Mouse (Mus musculus): Measurements from ENCODE around the gene Kat6b. TPM values are rescaled to one million over a fixed set of nuclear protein-coding genes. Genes with fewer than 3 reads are reported as not detected.

Gene Kat6b
- polyA plus RNA-seq, 1 experiment from 2014 or later: 22.0 TPM

GRCm38 (mm10) chr14:21615853-21616252 is 134.6 kb downstream of the Kat6b start:
- whole genome bisulfite sequencing: 90% methylated on average over 2 of the region's 2 CpGs
- H3K9me3 ChIP-seq (ENCODE audit: control insufficient read depth, low read length): no peaks in the 10 kb centered on the region
- no peak for ATAC-seq (ENCODE audit: low FRiP score, low TSS enrichment)
- no peaks in the 10 kb centered on the region for H3K27me3 ChIP-seq (ENCODE audit: control insufficient read depth, insufficient read depth, low read length)
- H3K4me3 ChIP-seq (ENCODE audit: low read length): no peak overlapping the region
- peaks cover 12% of the 10 kb centered on the region for H3K4me1 ChIP-seq (ENCODE audit: control insufficient read depth, insufficient read depth, low read length)
- peaks cover 11% of the 10 kb centered on the region for H3K36me3 ChIP-seq (ENCODE audit: control insufficient read depth, insufficient read depth, low read length)
- H3K4me2 ChIP-seq (replicated peaks; ENCODE audit: low read depth, low read length): no peak overlapping the region
- H3K27ac ChIP-seq (ENCODE audit: low read depth, low read length): no peak overlapping the region
- H3K9ac ChIP-seq (ENCODE audit: low read depth, low read length): no peak overlapping the region

GRCm38 (mm10) chr14:21617221-21617980 is 136.2 kb downstream of the Kat6b start:
- Histone ChIP-seq H3K27me3 (ENCODE audit: control insufficient read depth, insufficient read depth, low read length) (no peaks in the 10 kb centered on the region), H3K9me3 (ENCODE audit: control insufficient read depth, low read length) (no peaks in the 10 kb centered on the region), H3K9ac (ENCODE audit: low read depth, low read length) (no peak overlapping the region), H3K4me3 (ENCODE audit: low read length) (no peak overlapping the region), H3K36me3 (ENCODE audit: control insufficient read depth, insufficient read depth, low read length) (peaks cover 11% of the 10 kb centered on the region), H3K27ac (ENCODE audit: low read depth, low read length) (no peak overlapping the region), H3K4me1 (ENCODE audit: control insufficient read depth, insufficient read depth, low read length) (peaks cover 12% of the 10 kb centered on the region), H3K4me2 (replicated peaks; ENCODE audit: low read depth, low read length) (no peak overlapping the region)
- 47% methylated on average over 4 of the region's 4 CpGs for WGBS
- ATAC-seq (ENCODE audit: low FRiP score, low TSS enrichment): no peak

GRCm38 (mm10) chr14:21619951-21620350 is 138.7 kb downstream of the Kat6b start:
- 95% methylated on average over 7 of the region's 7 CpGs for WGBS
- Histone ChIP-seq H3K27me3 (ENCODE audit: control insufficient read depth, insufficient read depth, low read length) (no peaks in the 10 kb centered on the region), H3K27ac (ENCODE audit: low read depth, low read length) (no peak overlapping the region), H3K4me1 (ENCODE audit: control insufficient read depth, insufficient read depth, low read length) (peaks cover 5% of the 10 kb centered on the region; the same call in 1 of the 2 replicates), H3K4me2 (replicated peaks; ENCODE audit: low read depth, low read length) (no peak overlapping the region), H3K9me3 (ENCODE audit: control insufficient read depth, low read length) (no peaks in the 10 kb centered on the region), H3K36me3 (ENCODE audit: control insufficient read depth, insufficient read depth, low read length) (peaks cover 19% of the 10 kb centered on the region), H3K9ac (ENCODE audit: low read depth, low read length) (no peak overlapping the region), H3K4me3 (ENCODE audit: low read length) (no peak overlapping the region)
- ATAC-seq (ENCODE audit: low FRiP score, low TSS enrichment): no peak

GRCm38 (mm10) chr14:21625946-21626345 is 144.7 kb downstream of the Kat6b start:
- H3K9me3 ChIP-seq (ENCODE audit: control insufficient read depth, low read length): no peaks in the 10 kb centered on the region
- H3K4me1 ChIP-seq (ENCODE audit: control insufficient read depth, insufficient read depth, low read length): no peaks in the 10 kb centered on the region
- H3K4me3 ChIP-seq (ENCODE audit: low read length): no peak overlapping the region
- 87% methylated on average over 9 of the region's 9 CpGs for WGBS
- no peak overlapping the region for H3K27ac ChIP-seq (ENCODE audit: low read depth, low read length)
- H3K36me3 ChIP-seq (ENCODE audit: control insufficient read depth, insufficient read depth, low read length): peaks cover 55% of the 10 kb centered on the region
- H3K9ac ChIP-seq (ENCODE audit: low read depth, low read length): no peak overlapping the region
- H3K27me3 ChIP-seq (ENCODE audit: control insufficient read depth, insufficient read depth, low read length): no peaks in the 10 kb centered on the region
- H3K4me2 ChIP-seq (replicated peaks; ENCODE audit: low read depth, low read length): no peak overlapping the region
- no peak for ATAC-seq (ENCODE audit: low FRiP score, low TSS enrichment)

GRCm38 (mm10) chr14:21631665-21632200 is 150.5 kb downstream of the Kat6b start:
- H3K9ac ChIP-seq (ENCODE audit: low read depth, low read length): no peak overlapping the region
- no peak for ATAC-seq (ENCODE audit: low FRiP score, low TSS enrichment)
- no peak overlapping the region for H3K4me2 ChIP-seq (replicated peaks; ENCODE audit: low read depth, low read length)
- no peaks in the 10 kb centered on the region for H3K4me1 ChIP-seq (ENCODE audit: control insufficient read depth, insufficient read depth, low read length)
- no peak overlapping the region for H3K27ac ChIP-seq (ENCODE audit: low read depth, low read length)
- no peaks in the 10 kb centered on the region for H3K27me3 ChIP-seq (ENCODE audit: control insufficient read depth, insufficient read depth, low read length)
- H3K4me3 ChIP-seq (ENCODE audit: low read length): no peak overlapping the region
- WGBS: 86% methylated on average over 5 of the region's 5 CpGs
- no peaks in the 10 kb centered on the region for H3K9me3 ChIP-seq (ENCODE audit: control insufficient read depth, low read length)
- peaks cover 53% of the 10 kb centered on the region for H3K36me3 ChIP-seq (ENCODE audit: control insufficient read depth, insufficient read depth, low read length)

- no peaks in the 10 kb centered on the region for H3K9me3 ChIP-seq (ENCODE audit: control insufficient read depth, low read length)
- no peaks in the 10 kb centered on the region for H3K27me3 ChIP-seq (ENCODE audit: control insufficient read depth, insufficient read depth, low read length)
- no peaks in the 10 kb centered on the region for H3K4me1 ChIP-seq (ENCODE audit: control insufficient read depth, insufficient read depth, low read length)
- peaks cover 43% of the 10 kb centered on the region for H3K36me3 ChIP-seq (ENCODE audit: control insufficient read depth, insufficient read depth, low read length)
- no peak for ATAC-seq (ENCODE audit: low FRiP score, low TSS enrichment)
- H3K4me2 ChIP-seq (replicated peaks; ENCODE audit: low read depth, low read length): no peak overlapping the region
- no peak overlapping the region for H3K27ac ChIP-seq (ENCODE audit: low read depth, low read length)
- H3K9ac ChIP-seq (ENCODE audit: low read depth, low read length): no peak overlapping the region
- no peak overlapping the region for H3K4me3 ChIP-seq (ENCODE audit: low read length)
- WGBS: 88% methylated on average over 6 of the region's 6 CpGs
Measured at GRCm38 (mm10) chr14:21636548-21636947, 155.3 kb downstream of the Kat6b start.

- Histone ChIP-seq H3K9me3 (ENCODE audit: control insufficient read depth, low read length) (no peaks in the 10 kb centered on the region), H3K36me3 (ENCODE audit: control insufficient read depth, insufficient read depth, low read length) (peaks cover 36% of the 10 kb centered on the region)
Measured at GRCm38 (mm10) chr14:21640806-21641435, 159.7 kb downstream of the Kat6b start.

GRCm38 (mm10) chr14:21653813-21654212 is 172.6 kb downstream of the Kat6b start:
- ATAC-seq (ENCODE audit: low FRiP score, low TSS enrichment): no peak
- no peak overlapping the region for H3K27ac ChIP-seq (ENCODE audit: low read depth, low read length)
- H3K9me3 ChIP-seq (ENCODE audit: control insufficient read depth, low read length): no peaks in the 10 kb centered on the region
- no peak overlapping the region for H3K9ac ChIP-seq (ENCODE audit: low read depth, low read length)
- no peaks in the 10 kb centered on the region; the same call in 1 of the 2 replicates for H3K4me1 ChIP-seq (ENCODE audit: control insufficient read depth, insufficient read depth, low read length)
- 0 out of 2 replicates have a peak, but pooled peaks cover 2% of the 10 kb centered on the region for H3K36me3 ChIP-seq (ENCODE audit: control insufficient read depth, insufficient read depth, low read length)
- H3K27me3 ChIP-seq (ENCODE audit: control insufficient read depth, insufficient read depth, low read length): no peaks in the 10 kb centered on the region
- WGBS: 72% methylated on average over 2 of the region's 2 CpGs
- no peak overlapping the region for H3K4me3 ChIP-seq (ENCODE audit: low read length)
- H3K4me2 ChIP-seq (replicated peaks; ENCODE audit: low read depth, low read length): no peak overlapping the region

More at GRCm38 (mm10) chr14:21640806-21641435, 159.7 kb downstream of the Kat6b start:
- Histone ChIP-seq H3K4me3 (ENCODE audit: low read length) (no peak overlapping the region), H3K9ac (ENCODE audit: low read depth, low read length) (no peak overlapping the region), H3K4me2 (replicated peaks; ENCODE audit: low read depth, low read length) (no peak overlapping the region), H3K27ac (ENCODE audit: low read depth, low read length) (no peak overlapping the region), H3K4me1 (ENCODE audit: control insufficient read depth, insufficient read depth, low read length) (no peaks in the 10 kb centered on the region), H3K27me3 (ENCODE audit: control insufficient read depth, insufficient read depth, low read length) (no peaks in the 10 kb centered on the region)
- no peak for ATAC-seq (ENCODE audit: low FRiP score, low TSS enrichment)
- 72% methylated on average over 4 of the region's 4 CpGs for WGBS

- Histone ChIP-seq H3K36me3 (ENCODE audit: control insufficient read depth, insufficient read depth, low read length) (peaks cover 26% of the 10 kb centered on the region), H3K27ac (ENCODE audit: low read depth, low read length) (no peak overlapping the region), H3K4me3 (ENCODE audit: low read length) (no peak overlapping the region), H3K9me3 (ENCODE audit: control insufficient read depth, low read length) (no peaks in the 10 kb centered on the region), H3K27me3 (ENCODE audit: control insufficient read depth, insufficient read depth, low read length) (no peaks in the 10 kb centered on the region), H3K4me2 (replicated peaks; ENCODE audit: low read depth, low read length) (no peak overlapping the region), H3K9ac (ENCODE audit: low read depth, low read length) (no peak overlapping the region), H3K4me1 (ENCODE audit: control insufficient read depth, insufficient read depth, low read length) (no peaks in the 10 kb centered on the region; the same call in 1 of the 2 replicates)
- no peak; the same call in 1 of the 2 replicates for ATAC-seq (ENCODE audit: low FRiP score, low TSS enrichment)
- 83% methylated on average over 13 of the region's 13 CpGs for WGBS
Measured at GRCm38 (mm10) chr14:21659155-21659554, 177.9 kb downstream of the Kat6b start.

All from kidney, embryonic 14.5 days (tissue).